Mouse (Mus musculus) heart, postnatal 0 days (tissue): ENCODE data around the gene Mylk. TPM values are rescaled to one million over a fixed set of nuclear protein-coding genes. Genes with fewer than 3 reads are reported as not detected.

Experiments
- ATAC-seq: fragments of 200-750 bp; cut with Nextera tagmentation; 2 replicates; pipeline ENCODE4 v1.8.0; 2017; ENCODE audit warnings: low read depth, moderate number of reproducible peaks, moderate library complexity; ENCODE audit not compliant: insufficient read depth
- DNase-seq: peaks from one replicate; pipeline ENCODE4 v3.0.0-alpha.2; 2016; ENCODE audit warnings: low spot score
- H3K27ac ChIP-seq: fragments of 300-500 bp; sonication (generic); 2 replicates; pipeline ENCODE4 v1.5.1; 2014; ENCODE audit warnings: low read depth, mild to moderate bottlenecking
- H3K27me3 ChIP-seq: fragments of 300-500 bp; sonication (generic); 2 replicates; pipeline ENCODE4 v1.6.1; 2014; ENCODE audit warnings: low read length, mixed read lengths; ENCODE audit not compliant: control insufficient read depth, insufficient read depth
- H3K36me3 ChIP-seq: fragments of 300-500 bp; sonication (generic); replicated peaks from 2 replicates; pipeline ENCODE4 v1.6.1; 2014; ENCODE audit warnings: low read length, mixed read lengths; ENCODE audit not compliant: control insufficient read depth, insufficient read depth
- H3K4me1 ChIP-seq: fragments of 300-500 bp; sonication (generic); 2 replicates; pipeline ENCODE4 v1.6.1; 2014; ENCODE audit warnings: antibody characterized with exemption; ENCODE audit not compliant: control insufficient read depth, insufficient read depth
- H3K4me2 ChIP-seq: fragments of 300-500 bp; sonication (generic); 2 replicates; pipeline ENCODE4 v1.6.1; 2014; ENCODE audit warnings: low read depth, mild to moderate bottlenecking, low read length, moderate library complexity
- H3K4me3 ChIP-seq: fragments of 300-500 bp; sonication (generic); 2 replicates; pipeline ENCODE4 v1.5.1; 2014; ENCODE audit warnings: low read depth, low read length
- H3K9ac ChIP-seq: fragments of 300-500 bp; sonication (generic); replicated peaks from 2 replicates; pipeline ENCODE4 v1.6.1; 2014; ENCODE audit warnings: low read depth, low read length, mixed read lengths
- H3K9me3 ChIP-seq: fragments of 300-500 bp; sonication (generic); replicated peaks from 2 replicates; pipeline ENCODE4 v1.6.1; 2016; ENCODE audit warnings: low read length; ENCODE audit not compliant: control insufficient read depth
- CTCF ChIP-seq: IDR thresholded peaks from 2 replicates; pipeline ENCODE4 v1.5.1; 2016; ENCODE audit warnings: antibody characterized with exemption, control low read depth, low read depth
- EP300 ChIP-seq: IDR thresholded peaks from 2 replicates; pipeline ENCODE4 v1.6.1; 2016; ENCODE audit warnings: antibody characterized with exemption, low read depth
- WGBS: fragments of 180-500 bp; shearing (Covaris S2); extraction: QIAGEN DNeasy Blood & Tissue Kit; methylation state at CpG from one replicate; pipeline ENCODE4 v1.1.7; 2014; 5-methylcytosine and 5-hydroxymethylcytosine counted together
- polyA plus RNA-seq: library from polyadenylated mRNA; unstranded; fragments of >200 nt; fragmentation: Nextera tagmentation; extraction: Ambion mirVana; gene quantifications from 2 replicates; pipeline ENCODE4 v1.2.1, GENCODE M21; 2015
- total RNA-seq: library from RNA; depleted of rRNA; stranded (reverse); fragments of >200 nt; gene quantifications from 2 replicates; pipeline ENCODE4 v1.2.3, GENCODE M21; 2014; ENCODE audit warnings: low replicate concordance

Mylk gene
- total and polyA plus RNA-seq, 2 experiments from 2014 or later = 6.2 to 148 TPM

GRCm38 (mm10) chr16:34867217-34867616 is 122.2 kb downstream of the Mylk start:
- Histone ChIP-seq H3K4me1 (0 out of 2 replicates have a peak, but pooled peaks cover under 1% of the 10 kb centered on the region), H3K27me3 (no peaks in the 10 kb centered on the region), H3K4me2 (no peak overlapping the region), H3K4me3 (no peak overlapping the region), H3K9ac (no peak overlapping the region), H3K36me3 (no peaks in the 10 kb centered on the region), H3K27ac (no peak overlapping the region), H3K9me3 (no peaks in the 10 kb centered on the region)
- WGBS = 96% methylated on average over 2 of the region's 2 CpGs
- peak; percentile 17; the same call in 1 of the 2 replicates for TF ChIP-seq CTCF
- TF ChIP-seq EP300 = no peak
- ATAC-seq (no peak), DNase-seq (no peak)

GRCm38 (mm10) chr16:34880031-34880778 is 135.2 kb downstream of the Mylk start:
- Histone ChIP-seq H3K27ac (no peak overlapping the region), H3K27me3 (no peaks in the 10 kb centered on the region), H3K4me3 (no peak overlapping the region), H3K9me3 (no peaks in the 10 kb centered on the region), H3K9ac (no peak overlapping the region), H3K36me3 (no peaks in the 10 kb centered on the region), H3K4me2 (no peak overlapping the region), H3K4me1 (no peaks in the 10 kb centered on the region)
- 81% methylated on average over 18 of the region's 18 CpGs for WGBS
- no peak for ATAC-seq
- DNase-seq = no peak
- TF ChIP-seq EP300 (no peak), CTCF (no peak)

- Histone ChIP-seq H3K27ac (no peak overlapping the region), H3K9me3 (no peaks in the 10 kb centered on the region), H3K4me1 (no peaks in the 10 kb centered on the region), H3K36me3 (no peaks in the 10 kb centered on the region), H3K4me3 (no peak overlapping the region), H3K9ac (no peak overlapping the region), H3K27me3 (no peaks in the 10 kb centered on the region), H3K4me2 (no peak overlapping the region)
- whole genome bisulfite sequencing = 57% methylated on average over 4 of the region's 4 CpGs
- TF ChIP-seq CTCF = no peak
- no peak for TF ChIP-seq EP300
- ATAC-seq = no peak
- no peak for DNase-seq
These were observed 135.8 kb downstream of the Mylk start for GRCm38 (mm10) chr16:34880815-34881214.

GRCm38 (mm10) chr16:34887037-34887436 is 142.0 kb downstream of the Mylk start:
- H3K9ac ChIP-seq = no peak overlapping the region
- WGBS = 87% methylated on average over 1 of the region's 1 CpGs
- DNase-seq = no peak
- no peaks in the 10 kb centered on the region for H3K9me3 ChIP-seq
- no peak overlapping the region for H3K27ac ChIP-seq
- no peak overlapping the region for H3K4me2 ChIP-seq
- H3K4me3 ChIP-seq = no peak overlapping the region
- TF ChIP-seq EP300 (no peak), CTCF (no peak)
- no peaks in the 10 kb centered on the region for H3K27me3 ChIP-seq
- no peak for ATAC-seq
- no peaks in the 10 kb centered on the region for H3K4me1 ChIP-seq
- H3K36me3 ChIP-seq = no peaks in the 10 kb centered on the region

GRCm38 (mm10) chr16:34894016-34894415 is 149.0 kb downstream of the Mylk start:
- H3K9ac ChIP-seq = no peak overlapping the region
- no peak for DNase-seq
- no peak overlapping the region for H3K27ac ChIP-seq
- H3K36me3 ChIP-seq = no peaks in the 10 kb centered on the region
- 89% methylated on average over 3 of the region's 3 CpGs for WGBS
- H3K4me3 ChIP-seq = no peak overlapping the region
- ATAC-seq = no peak
- H3K27me3 ChIP-seq = no peaks in the 10 kb centered on the region
- H3K4me2 ChIP-seq = no peak overlapping the region
- H3K9me3 ChIP-seq = no peaks in the 10 kb centered on the region
- H3K4me1 ChIP-seq = 0 out of 2 replicates have a peak, but pooled peaks cover under 1% of the 10 kb centered on the region
- no peak for TF ChIP-seq CTCF
- TF ChIP-seq EP300 = no peak

- H3K36me3 ChIP-seq = no peaks in the 10 kb centered on the region
- no peak for ATAC-seq
- H3K27me3 ChIP-seq = no peaks in the 10 kb centered on the region
- no peak for DNase-seq
- H3K4me2 ChIP-seq = no peak overlapping the region
- H3K4me3 ChIP-seq = no peak overlapping the region
- H3K9ac ChIP-seq = no peak overlapping the region
- 86% methylated on average over 10 of the region's 10 CpGs for WGBS
- TF ChIP-seq CTCF (no peak), EP300 (no peak)
- H3K9me3 ChIP-seq = no peaks in the 10 kb centered on the region
- no peak overlapping the region for H3K27ac ChIP-seq
- H3K4me1 ChIP-seq = peaks cover 7% of the 10 kb centered on the region; the same call in 1 of the 2 replicates
These were observed 150.9 kb downstream of the Mylk start for GRCm38 (mm10) chr16:34895916-34896315.
